Mouse (Mus musculus) brain, adult 2 months (tissue): ENCODE measurements around the gene Bpifa6.
A peak's percentile ranks its signal among the peaks of the same experiment; 100 is the strongest.
"Not testable (repeated sequence)": the region's sequence is repeated elsewhere in the genome, so short reads cannot be mapped to it uniquely, and the experiment has no call there.

ENCODE experiments used
- DNase-seq: peaks from one replicate; pipeline ENCODE4 v3.0.0; 2011; ENCODE audit warnings: low read depth, low spot score

Bpifa6 gene

GRCm38 (mm10) chr2:153974582-153974981 lies at the start of gene Bpifa6:
Gene Bpifa6, plus strand, starts transcription at chr2:153974945.
- DNase-seq: no peak

GRCm38 (mm10) chr2:153929871-153930413 lies 44.8 kb upstream of the Bpifa6 start:
- DNase-seq: peak; percentile 50

- peak; percentile 55 for DNase-seq
Observed at GRCm38 (mm10) chr2:153931125-153931524, 43.6 kb upstream of the Bpifa6 start.

GRCm38 (mm10) chr2:153933311-153933710 lies 41.4 kb upstream of the Bpifa6 start:
- DNase-seq: peak; percentile 18

GRCm38 (mm10) chr2:153935348-153935747 lies 39.4 kb upstream of the Bpifa6 start:
- DNase-seq: no peak

- DNase-seq: no peak
Observed at GRCm38 (mm10) chr2:153937843-153938242, 36.9 kb upstream of the Bpifa6 start, which contains the start of gene Bpifb4. Gene Bpifb4, plus strand, starts transcription at chr2:153938212.

GRCm38 (mm10) chr2:153943537-153943936 lies 31.2 kb upstream of the Bpifa6 start:
- peak; percentile 79 for DNase-seq

- no peak for DNase-seq
Observed at GRCm38 (mm10) chr2:153944567-153944966, 30.2 kb upstream of the Bpifa6 start.

GRCm38 (mm10) chr2:153952897-153953296 lies 21.8 kb upstream of the Bpifa6 start:
- DNase-seq: peak; percentile 78

- peak; percentile 54 for DNase-seq
Observed at GRCm38 (mm10) chr2:153953836-153954235, 20.9 kb upstream of the Bpifa6 start.

- peak; percentile 91 for DNase-seq
Observed at GRCm38 (mm10) chr2:153962821-153963331, 11.9 kb upstream of the Bpifa6 start.

GRCm38 (mm10) chr2:153963334-153963733 lies 11.4 kb upstream of the Bpifa6 start:
- DNase-seq: peak; percentile 97

GRCm38 (mm10) chr2:153970221-153970620 lies 4.5 kb upstream of the Bpifa6 start:
- peak; percentile 90 for DNase-seq

- DNase-seq: peak; percentile 79
Observed at GRCm38 (mm10) chr2:153995770-153996169, 21.0 kb downstream of the Bpifa6 start.

GRCm38 (mm10) chr2:154000501-154000900 lies 25.8 kb downstream of the Bpifa6 start:
- no peak for DNase-seq

GRCm38 (mm10) chr2:154001056-154001455 lies 26.3 kb downstream of the Bpifa6 start:
- peak; percentile 3 for DNase-seq

GRCm38 (mm10) chr2:154004456-154004855 lies 29.7 kb downstream of the Bpifa6 start:
- no peak for DNase-seq

GRCm38 (mm10) chr2:154005094-154005493 lies 30.3 kb downstream of the Bpifa6 start:
- DNase-seq: no peak

GRCm38 (mm10) chr2:154005734-154006133 lies 31.0 kb downstream of the Bpifa6 start:
- no peak for DNase-seq

- no peak for DNase-seq
Observed at GRCm38 (mm10) chr2:154006331-154006730, 31.6 kb downstream of the Bpifa6 start.

- no peak for DNase-seq
Observed at GRCm38 (mm10) chr2:154007381-154007780, 32.6 kb downstream of the Bpifa6 start.

- DNase-seq: no peak
Observed at GRCm38 (mm10) chr2:154007965-154008364, 33.2 kb downstream of the Bpifa6 start, which contains the start of gene Bpifa2. Gene Bpifa2, plus strand, starts transcription at chr2:154008265.

GRCm38 (mm10) chr2:154017990-154018389 lies 43.2 kb downstream of the Bpifa6 start:
- DNase-seq: no peak

- not testable (repeated sequence) for DNase-seq
Observed at GRCm38 (mm10) chr2:154024676-154025075, 49.9 kb downstream of the Bpifa6 start.
